Mouse (Mus musculus): ENCODE results near the gene Dpep3.
"Not testable (repeated sequence)": the region's sequence is repeated elsewhere in the genome, so short reads cannot be mapped to it uniquely, and the experiment has no call there.

Dpep3 gene

DNA sequence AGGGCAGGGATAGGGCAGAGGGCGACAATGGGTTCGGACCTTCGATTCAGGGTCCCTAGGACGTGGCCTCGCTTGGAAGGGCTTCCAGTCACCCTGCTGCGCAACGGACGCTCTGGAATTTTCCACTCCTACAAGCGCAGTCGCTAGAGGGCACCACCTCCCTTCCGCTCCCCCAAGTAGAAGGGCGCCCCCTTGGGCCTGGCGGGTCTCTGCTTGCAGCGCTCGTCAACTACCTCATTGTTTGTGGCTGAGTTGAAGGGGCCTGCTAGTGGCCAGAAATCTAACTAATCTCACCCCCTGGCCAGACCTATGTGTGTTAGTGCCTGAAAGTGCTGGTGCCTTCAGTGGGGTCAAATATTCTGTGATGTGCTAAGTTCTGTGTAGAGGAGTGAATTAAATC is at the start of gene Dpep3:
TSS of gene Dpep3 (minus strand) at position 105 of the 400 bp plus-strand sequence.
- DNase-seq (ENCODE audit: low read depth in 1 of 2, low spot score in 2 of 2), result no peak

DNA sequence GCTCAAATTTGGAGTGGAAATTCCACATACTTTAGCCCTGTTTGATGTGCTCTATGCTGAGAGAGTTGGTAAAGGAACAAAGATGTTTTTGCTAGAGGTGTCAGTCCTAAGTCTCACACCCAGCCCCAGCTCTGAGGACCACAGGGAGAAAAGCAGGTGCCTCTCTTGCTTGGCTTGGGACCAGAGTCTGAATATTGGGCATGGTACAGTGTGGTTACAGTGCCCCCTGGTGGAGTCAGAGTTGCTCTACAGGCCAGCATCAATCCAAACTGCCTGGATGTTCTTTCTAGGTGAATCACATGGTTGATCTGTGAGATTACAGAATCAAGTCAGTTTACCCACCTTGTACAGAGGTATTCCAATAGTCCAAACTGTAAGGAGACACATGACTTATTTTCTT is 43.3 kb upstream of the Dpep3 start:
- peak in 1 of 2 experiments; percentile 64 for DNase-seq (ENCODE audit: low read depth in 1 of 2, low spot score in 2 of 2)

- no peak for DNase-seq (ENCODE audit: low read depth in 1 of 2, low spot score in 2 of 2)
Measured at GRCm38 (mm10) chr8:106018039-106018438, 38.8 kb upstream of the Dpep3 start.

DNA sequence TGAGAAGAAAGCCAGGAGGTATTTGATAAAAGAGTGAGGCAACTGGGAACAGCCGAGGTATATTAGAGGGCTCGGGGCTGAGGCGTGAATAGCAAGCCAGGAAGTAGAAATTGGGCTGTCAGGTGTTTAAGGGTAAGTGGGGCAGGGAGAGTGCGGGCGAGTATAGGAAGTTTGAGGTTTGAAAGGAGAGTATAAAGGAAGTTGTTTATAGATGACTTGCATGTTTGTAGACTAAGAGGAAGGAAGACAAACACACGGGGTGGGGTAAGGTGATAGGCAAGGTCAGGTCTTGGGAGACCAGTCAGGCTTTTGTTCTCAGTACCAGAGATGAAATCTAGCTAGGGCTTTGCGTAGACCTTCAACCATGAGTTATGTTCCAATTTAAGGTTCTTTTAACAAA is 37.9 kb upstream of the Dpep3 start:
- no peak for DNase-seq (ENCODE audit: low read depth in 1 of 2, low spot score in 2 of 2)

GRCm38 (mm10) chr8:106016284-106016683 is 37.1 kb upstream of the Dpep3 start:
- DNase-seq (ENCODE audit: low read depth in 1 of 2, low spot score in 2 of 2), result no peak

GRCm38 (mm10) chr8:106012203-106012602 is 33.0 kb upstream of the Dpep3 start:
- DNase-seq (ENCODE audit: low read depth in 1 of 2, low spot score in 2 of 2), result not testable (repeated sequence)

DNA sequence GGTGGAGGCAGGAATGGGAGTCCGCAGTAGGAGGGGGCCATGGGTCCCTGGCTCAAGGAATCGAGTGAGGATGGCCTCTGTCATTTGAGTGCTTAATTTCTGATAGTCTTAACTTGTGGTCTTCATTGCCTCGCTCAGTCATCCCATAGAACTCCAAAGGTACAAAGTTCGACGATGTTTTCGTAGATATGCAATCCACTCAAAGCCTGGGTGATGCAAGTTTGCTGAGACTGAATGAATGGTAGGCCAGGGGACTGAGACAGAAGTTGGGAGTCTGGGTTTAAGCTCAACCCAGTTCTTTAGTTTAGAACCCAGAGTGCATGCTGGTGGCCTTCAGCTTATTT is 32.4 kb upstream of the Dpep3 start, which contains the start of gene Ddx28:
TSS of gene Ddx28 (minus strand) at position 240 of the 344 bp plus-strand sequence.
- no peak for DNase-seq (ENCODE audit: low read depth in 1 of 2, low spot score in 2 of 2)

DNA sequence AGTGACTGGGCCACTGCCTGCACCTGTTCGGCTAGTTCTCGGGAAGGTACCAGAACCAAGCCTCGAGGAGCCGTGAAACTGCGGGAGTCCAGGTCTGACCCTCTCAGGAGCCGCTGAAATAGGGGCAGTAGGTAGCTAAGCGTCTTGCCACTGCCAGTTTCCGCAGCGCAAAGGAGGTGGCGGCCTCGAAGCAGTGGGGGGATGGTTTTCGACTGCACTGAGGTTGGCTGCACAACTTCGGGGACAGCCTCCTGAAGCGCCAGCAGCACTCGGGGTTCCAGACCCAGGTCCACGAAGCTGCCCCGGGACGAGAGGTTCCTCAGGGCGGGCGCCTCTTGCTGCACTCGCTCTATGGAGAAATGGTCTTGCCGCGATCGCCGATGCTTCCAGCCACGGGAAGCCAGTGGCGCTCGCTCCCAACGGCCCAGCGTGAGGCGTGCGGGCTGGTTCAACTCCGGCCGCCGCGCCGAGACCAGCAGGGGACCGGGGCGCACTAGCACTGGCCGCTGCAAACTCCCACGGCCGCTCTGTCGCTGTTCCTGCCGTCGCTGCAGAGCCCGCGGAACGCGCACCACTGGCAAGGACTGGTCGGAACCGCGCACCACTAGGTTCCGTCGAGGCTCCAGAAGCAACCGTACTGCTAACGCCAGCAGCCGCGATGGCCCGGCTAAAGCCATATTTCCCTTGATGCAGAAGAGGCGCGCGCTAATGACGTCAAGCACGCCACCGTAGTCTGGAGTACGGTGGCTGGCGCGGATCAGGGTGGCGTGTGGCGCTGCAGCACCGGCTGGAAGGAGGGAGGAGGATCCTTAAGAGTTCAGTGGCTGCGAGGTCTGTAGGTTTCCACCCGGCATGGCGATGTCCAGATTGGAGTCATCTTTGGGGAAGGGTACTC is 31.8 kb upstream of the Dpep3 start:
- peak; percentile 66 to 78 for DNase-seq (ENCODE audit: low read depth in 1 of 2, low spot score in 2 of 2)

- DNase-seq (ENCODE audit: low read depth in 1 of 2, low spot score in 2 of 2), result not testable (repeated sequence)
Measured at GRCm38 (mm10) chr8:106007891-106008290, 28.7 kb upstream of the Dpep3 start.

- DNase-seq (ENCODE audit: low read depth in 1 of 2, low spot score in 2 of 2), result no peak
Measured at GRCm38 (mm10) chr8:106007135-106007534, 27.9 kb upstream of the Dpep3 start.

DNA sequence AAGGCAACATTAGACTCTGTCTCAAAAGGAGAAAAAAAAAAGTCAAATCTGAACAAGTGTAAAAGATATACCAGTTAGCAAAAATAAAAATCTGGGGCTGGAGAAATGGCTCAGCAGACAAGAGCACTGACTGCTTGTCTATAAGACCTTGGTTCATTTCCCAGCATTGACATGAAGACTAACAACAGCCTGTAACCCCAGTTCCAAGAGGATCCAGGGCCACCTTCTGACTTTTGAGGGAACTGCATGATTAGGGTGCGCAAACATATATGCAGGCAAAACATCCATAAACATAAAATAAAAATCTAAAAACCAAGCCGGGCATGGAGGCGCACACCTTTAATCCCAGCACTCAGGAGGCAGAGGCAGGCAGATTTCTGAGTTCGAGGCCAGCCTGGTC is 27.2 kb upstream of the Dpep3 start:
- DNase-seq (ENCODE audit: low read depth in 1 of 2, low spot score in 2 of 2), result no peak

GRCm38 (mm10) chr8:106005875-106006274 is 26.6 kb upstream of the Dpep3 start, which contains the start of gene Dpep2nb:
Gene Dpep2nb (minus strand): TSS chr8:106005975.
- no peak for DNase-seq (ENCODE audit: low read depth in 1 of 2, low spot score in 2 of 2)

GRCm38 (mm10) chr8:106004538-106005207 is 25.4 kb upstream of the Dpep3 start:
- DNase-seq (ENCODE audit: low read depth in 1 of 2, low spot score in 2 of 2), result no peak

- no peak for DNase-seq (ENCODE audit: low read depth in 1 of 2, low spot score in 2 of 2)
Measured at GRCm38 (mm10) chr8:106001908-106002307, 22.7 kb upstream of the Dpep3 start.

DNA sequence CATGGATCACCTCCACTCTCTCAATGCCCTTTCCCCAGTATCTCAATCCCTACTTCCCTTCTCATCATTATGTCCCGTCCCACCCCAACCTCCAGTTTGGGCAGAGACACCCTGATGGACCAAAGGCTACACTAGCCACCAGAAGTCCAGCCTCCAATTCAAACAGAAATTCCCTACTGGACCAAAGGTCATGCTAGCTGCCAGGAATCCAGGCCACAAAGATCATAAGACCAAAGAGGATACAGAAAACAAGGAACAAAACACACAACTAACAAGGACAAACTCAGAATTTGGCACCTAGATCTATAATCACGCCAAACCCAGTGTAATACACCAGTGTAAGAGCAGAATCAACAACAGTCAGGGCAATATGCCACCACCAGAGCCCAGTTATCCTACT is 19.7 kb upstream of the Dpep3 start:
- no peak for DNase-seq (ENCODE audit: low read depth in 1 of 2, low spot score in 2 of 2)

GRCm38 (mm10) chr8:105996359-105996758 is 17.1 kb upstream of the Dpep3 start:
- peak in 1 of 2 experiments; percentile 26 for DNase-seq (ENCODE audit: low read depth in 1 of 2, low spot score in 2 of 2)

GRCm38 (mm10) chr8:105993226-105993625 is 14.0 kb upstream of the Dpep3 start:
- no peak for DNase-seq (ENCODE audit: low read depth in 1 of 2, low spot score in 2 of 2)

DNA sequence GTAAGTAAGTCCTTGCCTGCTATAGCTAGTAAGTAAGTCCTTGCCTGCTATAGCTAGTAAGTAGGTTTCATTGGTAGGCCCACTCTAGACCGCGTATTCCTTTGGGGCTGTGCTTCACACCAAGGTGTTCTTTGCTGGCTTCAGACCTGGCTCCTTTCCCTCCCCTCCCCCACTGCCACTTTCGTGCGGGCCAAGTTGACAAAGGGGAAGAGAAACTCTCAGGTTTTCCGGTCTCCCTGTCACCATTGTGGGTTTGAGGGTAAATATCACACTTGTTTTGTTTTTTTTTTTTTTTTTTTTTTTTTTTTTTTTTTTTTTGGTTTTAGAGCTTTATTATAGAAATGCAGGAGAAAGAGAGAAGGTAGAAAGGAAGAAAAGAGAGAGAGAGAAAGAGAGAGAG is 13.3 kb upstream of the Dpep3 start:
- DNase-seq (ENCODE audit: low read depth in 1 of 2, low spot score in 2 of 2), result no peak

DNA sequence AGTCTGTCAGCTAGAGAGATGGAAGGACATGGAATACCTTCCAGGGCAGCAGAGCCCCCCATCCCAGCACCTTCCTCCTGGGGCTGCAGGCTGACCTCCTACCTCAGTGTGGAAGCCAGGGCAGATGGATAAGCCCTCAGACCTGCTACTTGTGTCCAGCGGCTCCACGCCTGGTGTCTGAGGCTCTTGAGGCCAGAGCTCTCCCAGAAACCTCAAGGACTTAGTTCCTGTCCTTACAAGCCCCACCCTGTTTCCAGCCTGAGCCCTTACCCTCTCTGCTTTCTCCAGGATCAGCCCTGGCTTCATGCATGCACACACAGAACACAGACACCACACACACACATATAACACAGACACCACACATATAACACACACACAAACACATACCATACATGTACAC is 12.3 kb upstream of the Dpep3 start:
- no peak for DNase-seq (ENCODE audit: low read depth in 1 of 2, low spot score in 2 of 2)

GRCm38 (mm10) chr8:105990856-105991387 is 11.7 kb upstream of the Dpep3 start, which contains the start of gene Dus2:
Gene Dus2 (plus strand): TSS chr8:105991337.
- peak in 1 of 2 experiments; percentile 71 for DNase-seq (ENCODE audit: low read depth in 1 of 2, low spot score in 2 of 2)

GRCm38 (mm10) chr8:105988546-105988945 is 9.3 kb upstream of the Dpep3 start:
- no peak for DNase-seq (ENCODE audit: low read depth in 1 of 2, low spot score in 2 of 2)

- not testable (repeated sequence) for DNase-seq (ENCODE audit: low read depth in 1 of 2, low spot score in 2 of 2)
Measured at GRCm38 (mm10) chr8:105983406-105983805, 4.2 kb upstream of the Dpep3 start.

Data from monocyte, adult 2 months (primary cell).